Mouse (Mus musculus) cerebellum, adult 2 months (tissue): Measurements from ENCODE around the gene Chrna5.

Source experiments
- CTCF ChIP-seq: fragments of 200-500 bp; IDR thresholded peaks from 2 replicates; pipeline ENCODE4 v1.5.1; 2011; ENCODE audit warnings: low read depth, mild to moderate bottlenecking, control low read depth, low read length, moderate library complexity, borderline replicate concordance; ENCODE audit not compliant: insufficient read depth
- POLR2A ChIP-seq: fragments of 200-500 bp; IDR thresholded peaks from 2 replicates; pipeline ENCODE4 v1.6.1; 2011; ENCODE audit warnings: low read length, control low read depth, borderline replicate concordance; ENCODE audit not compliant: insufficient read depth

- no peak for TF ChIP-seq POLR2A
- TF ChIP-seq CTCF: no peak
These were observed 63.0 kb downstream of the Chrna5 start for GRCm38 (mm10) chr9:55043688-55044087.
